Mouse (Mus musculus) embryonic facial prominence, embryonic 10.5 days (tissue): ENCODE results near the gene Atp23. TPM values are rescaled to one million over a fixed set of nuclear protein-coding genes. Genes with fewer than 3 reads are reported as not detected.
A peak's percentile ranks its signal among the peaks of the same experiment; 100 is the strongest.

Source experiments
- DNase-seq: peaks from one replicate; pipeline ENCODE4 v3.0.0-alpha.2; 2017; ENCODE audit warnings: low spot score
- H3K27ac ChIP-seq: fragments of 300-500 bp; sonication (generic); replicated peaks from 2 replicates; pipeline ENCODE4 v1.5.1; 2016; ENCODE audit warnings: mild to moderate bottlenecking
- H3K27me3 ChIP-seq: fragments of 300-500 bp; sonication (generic); replicated peaks from 2 replicates; pipeline ENCODE4 v1.6.1; 2016; ENCODE audit warnings: low read depth, mild to moderate bottlenecking; ENCODE audit not compliant: poor library complexity, severe bottlenecking
- H3K36me3 ChIP-seq: fragments of 300-500 bp; sonication (generic); replicated peaks from 2 replicates; pipeline ENCODE4 v1.6.1; 2016; ENCODE audit warnings: mild to moderate bottlenecking, moderate library complexity
- H3K4me1 ChIP-seq: fragments of 300-500 bp; sonication (generic); 2 replicates; pipeline ENCODE4 v1.6.1; 2016
- H3K4me3 ChIP-seq: fragments of 300-500 bp; sonication (generic); 2 replicates; pipeline ENCODE4 v1.5.1; 2016; ENCODE audit warnings: mild to moderate bottlenecking, moderate library complexity
- H3K9me3 ChIP-seq: fragments of 300-500 bp; sonication (generic); 2 replicates; pipeline ENCODE4 v1.6.1; 2016; ENCODE audit warnings: mild to moderate bottlenecking
- WGBS: fragments of 180-500 bp; shearing (Covaris S2); methylation state at CpG from one replicate; pipeline ENCODE4 v1.1.7; 2016; 5-methylcytosine and 5-hydroxymethylcytosine counted together
- polyA plus RNA-seq: library from polyadenylated mRNA; unstranded; fragments of >200 nt; fragmentation: Nextera tagmentation; extraction: Ambion mirVana; gene quantifications from 2 replicates; pipeline ENCODE4 v1.2.1, GENCODE M21; 2016

Atp23 gene
- polyA plus RNA-seq, 1 experiment from 2014 or later: 22.6 TPM

DNA sequence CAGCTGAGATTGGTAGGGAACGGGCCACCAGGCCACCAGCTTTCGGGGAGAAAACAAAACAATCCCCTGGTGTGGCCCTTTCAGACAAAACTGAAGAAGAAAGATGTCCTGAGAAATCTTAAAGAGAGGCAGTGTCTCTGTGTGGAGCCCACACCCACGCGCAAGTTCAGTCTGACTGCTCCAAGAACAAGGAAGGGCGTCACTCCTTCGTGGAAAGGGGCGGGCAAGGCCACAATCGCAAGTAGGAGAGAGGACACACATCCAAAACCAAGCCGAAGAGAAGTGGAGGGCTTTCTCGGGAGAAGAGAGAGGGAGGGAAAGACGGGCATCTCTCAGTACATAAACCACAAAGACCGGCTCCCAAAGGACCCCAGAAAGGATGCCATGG, 27.7 kb upstream of the Atp23 start:
- WGBS: 23% methylated on average over 12 of the region's 12 CpGs
- Histone ChIP-seq H3K27me3 (peaks cover 47% of the 10 kb centered on the region), H3K9me3 (no peaks in the 10 kb centered on the region), H3K4me1 (peaks cover 55% of the 10 kb centered on the region), H3K4me3 (peak overlapping the region; percentile 71), H3K36me3 (no peaks in the 10 kb centered on the region), H3K27ac (no peak overlapping the region)
- no peak for DNase-seq

DNA sequence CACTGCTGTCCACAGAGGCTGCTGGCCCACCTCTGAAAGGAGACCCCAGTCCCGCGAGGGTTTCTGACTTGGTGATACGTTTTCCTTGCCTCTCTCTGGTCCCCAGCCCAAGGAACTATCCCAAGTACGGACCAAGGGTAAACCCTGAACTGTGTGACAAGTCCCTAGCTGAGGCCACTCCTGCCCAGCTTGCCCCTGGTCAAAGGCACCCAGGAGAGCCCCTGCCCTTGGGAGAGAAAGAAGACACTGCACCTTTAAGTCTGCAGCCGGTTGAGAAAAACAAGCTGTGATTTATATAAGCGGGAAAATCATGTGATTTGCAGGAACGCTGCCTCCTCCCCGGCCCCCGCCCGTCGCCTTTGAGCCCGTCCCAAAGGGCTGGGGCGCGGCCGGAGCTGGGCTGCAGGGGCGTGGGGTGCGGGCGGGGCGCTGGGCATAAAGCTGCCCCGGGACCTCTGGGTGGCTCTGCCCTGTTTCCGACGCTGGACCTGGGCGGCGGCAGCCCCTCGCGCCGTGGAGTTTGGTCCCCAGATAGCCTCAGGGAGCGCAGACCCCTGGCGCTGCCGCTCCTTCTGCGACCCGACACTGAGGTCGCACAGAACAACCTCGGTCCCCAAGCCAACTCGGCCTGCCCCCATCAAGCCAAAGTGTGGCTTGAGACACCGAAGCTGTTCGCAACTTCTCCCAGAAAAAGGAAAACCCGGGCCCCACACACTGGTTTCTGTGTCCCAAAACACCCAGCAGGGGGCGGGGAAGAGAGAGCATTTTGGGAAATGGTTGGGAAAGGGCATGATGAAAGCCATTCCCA, 27.1 kb upstream of the Atp23 start:
- Histone ChIP-seq H3K27me3 (peaks cover 47% of the 10 kb centered on the region), H3K27ac (peak overlapping the region; percentile 86), H3K4me1 (peaks cover 55% of the 10 kb centered on the region), H3K9me3 (no peaks in the 10 kb centered on the region), H3K36me3 (no peaks in the 10 kb centered on the region), H3K4me3 (peak overlapping the region; percentile 71)
- peak; percentile 86 for DNase-seq
- WGBS: under 1% methylated on average over 39 of the region's 39 CpGs

DNA sequence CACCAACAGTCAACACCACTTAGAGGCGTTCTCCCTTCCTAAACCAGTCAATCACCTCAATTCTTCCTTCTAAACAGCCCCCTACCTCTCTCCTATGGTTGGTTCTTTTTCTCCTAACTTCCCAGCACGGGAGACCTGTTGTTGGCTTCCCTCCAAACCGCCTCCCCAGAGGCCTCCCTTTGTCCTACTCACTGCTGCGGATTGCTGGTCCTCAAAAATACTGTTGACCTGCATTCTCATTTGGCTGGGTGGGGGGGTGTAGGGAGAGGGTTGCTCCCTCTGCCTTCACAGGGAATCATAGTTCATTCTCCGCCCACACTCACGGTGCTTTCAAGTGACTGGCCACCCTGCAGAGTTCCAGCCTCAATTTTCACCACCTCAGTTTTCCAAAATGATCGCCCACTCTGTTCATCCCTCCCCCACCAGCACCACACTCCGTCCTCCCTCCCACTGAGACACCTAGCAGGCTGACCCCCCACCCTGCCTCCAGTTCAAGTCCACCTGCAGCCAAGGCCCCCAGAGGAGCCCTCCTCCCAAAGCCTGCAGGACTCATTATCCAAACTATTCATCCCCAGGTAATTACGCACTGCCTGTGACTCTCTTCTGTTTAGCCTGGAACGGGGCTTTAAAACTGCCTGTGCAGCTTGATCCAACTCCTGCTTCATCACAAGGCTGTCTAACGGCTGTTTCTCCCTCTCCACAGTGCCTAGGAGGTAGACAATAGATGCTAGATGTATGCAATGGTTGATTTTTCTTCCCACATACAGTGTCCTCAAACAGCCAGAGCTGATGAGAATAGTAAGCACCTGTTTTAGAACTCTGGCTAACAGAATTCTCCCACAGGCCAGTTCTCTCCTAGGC, 26.2 kb upstream of the Atp23 start:
- WGBS: 10% methylated on average over 11 of the region's 11 CpGs
- Histone ChIP-seq H3K36me3 (no peaks in the 10 kb centered on the region), H3K9me3 (no peaks in the 10 kb centered on the region), H3K27ac (peak overlapping the region; percentile 86), H3K4me3 (peak overlapping the region; percentile 71), H3K4me1 (peaks cover 55% of the 10 kb centered on the region), H3K27me3 (peaks cover 47% of the 10 kb centered on the region)
- DNase-seq: no peak

DNA sequence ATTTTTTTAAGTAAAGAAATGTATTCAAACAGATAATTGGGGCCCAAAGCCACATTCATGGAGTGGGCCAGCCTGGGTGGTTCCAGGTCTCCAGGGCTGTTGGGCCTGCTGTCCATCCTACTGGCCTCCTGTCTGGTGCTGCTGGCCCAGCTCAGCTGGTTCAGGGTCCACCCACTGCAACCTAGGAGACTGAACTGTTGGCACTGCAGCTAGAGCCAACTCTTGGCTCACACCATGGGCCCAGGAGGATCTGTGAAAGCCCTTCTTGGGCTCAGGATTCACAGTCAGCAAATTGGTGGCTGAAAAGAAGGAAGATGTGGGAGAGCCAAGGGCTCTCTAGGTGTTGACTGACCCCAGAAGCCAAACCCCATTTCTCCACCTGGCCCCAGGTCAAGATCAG, 24.2 kb upstream of the Atp23 start:
- Histone ChIP-seq H3K27me3 (peaks cover 47% of the 10 kb centered on the region), H3K4me1 (peaks cover 39% of the 10 kb centered on the region)

DNA sequence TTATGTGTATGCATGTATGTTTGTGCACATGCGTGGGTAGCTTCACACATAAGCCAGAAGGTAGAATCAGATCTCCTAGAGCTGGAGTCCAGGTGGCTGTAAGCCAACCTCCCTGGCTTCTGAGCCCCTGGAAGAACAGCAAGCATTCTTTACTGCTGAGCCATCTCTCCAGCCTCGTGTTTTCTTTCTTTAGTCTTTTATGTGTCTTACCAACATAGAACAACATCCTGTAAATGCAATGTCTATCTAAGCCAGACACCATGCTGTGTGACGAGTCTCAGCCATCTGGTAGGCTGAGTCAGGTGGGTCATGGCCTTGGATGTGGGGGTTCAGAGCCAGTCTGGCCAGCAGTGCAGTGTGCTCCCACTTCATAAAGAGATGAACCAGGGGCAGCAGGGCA, 22.9 kb upstream of the Atp23 start:
- Histone ChIP-seq H3K4me3 (no peak overlapping the region), H3K27me3 (peaks cover 37% of the 10 kb centered on the region), H3K36me3 (no peaks in the 10 kb centered on the region), H3K27ac (no peak overlapping the region), H3K9me3 (peaks cover 11% of the 10 kb centered on the region), H3K4me1 (peaks cover 26% of the 10 kb centered on the region)
- DNase-seq: no peak
- 65% methylated on average over 3 of the region's 3 CpGs for WGBS

More for the DNA sequence above, 24.2 kb upstream of the Atp23 start:
- no peak overlapping the region for H3K27ac ChIP-seq
- peaks cover 3% of the 10 kb centered on the region; the same call in 1 of the 2 replicates for H3K9me3 ChIP-seq
- H3K4me3 ChIP-seq: no peak overlapping the region
- DNase-seq: no peak
- H3K36me3 ChIP-seq: no peaks in the 10 kb centered on the region

DNA sequence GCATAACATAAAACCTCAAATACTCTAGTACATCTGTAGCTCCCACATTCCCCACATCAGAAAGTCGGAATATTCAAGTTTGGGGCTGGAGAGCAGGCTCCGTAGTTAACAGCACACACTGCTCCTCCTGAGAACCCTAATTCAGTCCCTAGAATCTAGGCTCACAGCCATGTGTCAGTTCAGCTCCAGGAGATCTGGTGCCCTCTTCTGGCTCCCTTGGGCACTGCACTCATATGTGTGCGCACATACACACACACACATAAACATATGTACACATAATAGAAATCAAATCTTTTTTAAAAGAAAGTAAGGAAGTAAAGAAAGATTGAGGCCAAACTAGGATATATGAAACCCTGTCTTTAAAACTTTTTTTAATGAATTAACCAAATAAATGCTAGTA, 19.1 kb upstream of the Atp23 start:
- DNase-seq: no peak
- Histone ChIP-seq H3K36me3 (no peaks in the 10 kb centered on the region), H3K27me3 (peaks cover 9% of the 10 kb centered on the region; the same call in 1 of the 2 replicates), H3K27ac (no peak overlapping the region), H3K4me1 (no peaks in the 10 kb centered on the region), H3K4me3 (no peak overlapping the region), H3K9me3 (peaks cover 11% of the 10 kb centered on the region)
- 93% methylated on average over 3 of the region's 3 CpGs for WGBS

DNA sequence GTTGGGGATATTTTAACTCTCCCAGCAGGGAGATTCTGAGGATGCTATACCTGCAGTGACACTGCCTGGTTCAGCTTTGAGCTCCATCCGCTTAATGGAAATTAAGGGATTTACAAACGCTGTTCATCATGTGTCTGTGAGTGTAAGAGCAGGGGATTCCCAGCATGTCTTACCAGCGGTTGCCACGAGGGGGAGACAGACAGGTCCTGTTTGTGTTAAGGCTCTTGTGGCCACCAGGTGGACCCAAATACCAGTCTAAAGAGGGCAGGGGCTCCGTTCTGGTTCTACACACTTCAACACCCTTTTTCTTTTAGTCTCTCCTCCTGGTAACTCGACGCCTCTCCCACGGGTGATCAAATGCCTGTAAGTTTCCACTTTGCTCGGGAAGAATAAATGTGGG, 17.9 kb upstream of the Atp23 start:
- Histone ChIP-seq H3K27ac (no peak overlapping the region), H3K4me3 (peak overlapping the region; percentile 16; the same call in 1 of the 2 replicates), H3K9me3 (peaks cover 11% of the 10 kb centered on the region), H3K4me1 (no peaks in the 10 kb centered on the region), H3K27me3 (0 out of 2 replicates have a peak, but pooled peaks cover 8% of the 10 kb centered on the region), H3K36me3 (no peaks in the 10 kb centered on the region)
- DNase-seq: peak; percentile 94
- WGBS: 6% methylated on average over 9 of the region's 9 CpGs

DNA sequence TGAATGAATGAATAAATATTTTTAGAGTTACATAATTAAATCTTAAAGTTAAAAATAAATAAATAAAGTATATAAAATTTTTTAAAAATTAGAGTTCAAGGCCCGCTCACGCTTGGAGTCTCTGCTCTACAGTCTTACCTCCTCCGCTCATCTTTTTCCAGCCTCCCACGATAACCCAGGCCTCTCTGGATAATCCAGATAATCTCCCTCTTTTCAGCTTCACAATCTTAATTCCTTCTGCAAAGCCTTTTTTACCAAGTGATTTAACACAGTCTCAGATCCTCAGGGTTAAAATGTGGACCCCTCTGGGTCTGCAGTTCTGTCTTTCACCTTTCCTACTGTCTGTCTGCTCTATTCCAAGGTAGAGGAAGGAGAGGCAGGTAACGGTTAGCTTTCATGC, 13.1 kb upstream of the Atp23 start:
- Histone ChIP-seq H3K27ac (no peak overlapping the region), H3K4me1 (0 out of 2 replicates have a peak, but pooled peaks cover under 1% of the 10 kb centered on the region), H3K27me3 (0 out of 2 replicates have a peak, but pooled peaks cover 8% of the 10 kb centered on the region), H3K4me3 (no peak overlapping the region), H3K36me3 (no peaks in the 10 kb centered on the region), H3K9me3 (no peaks in the 10 kb centered on the region)
- no peak for DNase-seq
- 93% methylated on average over 5 of the region's 5 CpGs for whole genome bisulfite sequencing

DNA sequence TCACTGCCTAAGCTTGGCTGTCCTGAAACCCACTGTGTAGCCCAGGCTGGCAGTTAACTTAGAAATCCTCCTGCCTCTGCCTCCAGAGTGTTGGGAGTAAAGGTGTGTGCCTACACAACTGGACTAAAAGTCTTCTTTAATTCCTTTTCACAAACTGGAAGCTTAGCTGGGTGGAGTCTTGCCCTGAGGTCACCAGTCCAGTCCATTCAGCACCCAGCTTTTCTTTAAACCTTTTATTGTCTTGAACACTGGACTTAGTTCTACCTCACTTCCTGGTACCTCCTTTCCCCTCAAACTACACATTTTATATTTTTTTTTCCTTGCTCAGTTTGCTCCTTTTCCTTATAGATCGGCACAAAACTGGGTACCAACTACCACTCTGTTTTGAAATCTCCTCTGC, 10.3 kb upstream of the Atp23 start:
- Histone ChIP-seq H3K27ac (no peak overlapping the region), H3K4me1 (0 out of 2 replicates have a peak, but pooled peaks cover 4% of the 10 kb centered on the region), H3K36me3 (no peaks in the 10 kb centered on the region), H3K9me3 (no peaks in the 10 kb centered on the region), H3K4me3 (no peak overlapping the region), H3K27me3 (no peaks in the 10 kb centered on the region)
- no peak for DNase-seq
- WGBS: 89% methylated on average over 1 of the region's 1 CpGs

DNA sequence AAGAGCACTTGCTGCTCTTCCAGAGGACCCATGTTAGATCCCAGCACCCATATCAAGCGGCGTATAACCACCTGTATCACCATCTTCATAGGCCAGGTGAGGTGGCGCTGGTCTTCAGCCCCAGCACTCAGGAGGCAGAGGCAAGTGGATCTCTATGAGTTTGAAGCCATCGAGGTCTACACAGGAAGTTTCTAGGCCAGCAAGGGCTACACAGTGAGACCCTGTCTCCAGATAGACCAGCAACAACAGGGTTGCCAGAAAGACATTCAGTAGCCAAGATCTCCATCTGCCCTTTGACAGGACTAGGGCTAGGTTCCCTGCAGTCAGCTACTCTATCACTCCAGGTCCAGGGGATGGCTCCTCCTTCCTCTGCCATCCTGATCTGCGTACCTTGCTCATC, 5.7 kb upstream of the Atp23 start:
- Histone ChIP-seq H3K36me3 (no peaks in the 10 kb centered on the region), H3K4me3 (no peak overlapping the region), H3K4me1 (peaks cover 8% of the 10 kb centered on the region; the same call in 1 of the 2 replicates), H3K9me3 (no peaks in the 10 kb centered on the region), H3K27me3 (no peaks in the 10 kb centered on the region), H3K27ac (no peak overlapping the region)
- WGBS: 90% methylated on average over 5 of the region's 5 CpGs
- no peak for DNase-seq

DNA sequence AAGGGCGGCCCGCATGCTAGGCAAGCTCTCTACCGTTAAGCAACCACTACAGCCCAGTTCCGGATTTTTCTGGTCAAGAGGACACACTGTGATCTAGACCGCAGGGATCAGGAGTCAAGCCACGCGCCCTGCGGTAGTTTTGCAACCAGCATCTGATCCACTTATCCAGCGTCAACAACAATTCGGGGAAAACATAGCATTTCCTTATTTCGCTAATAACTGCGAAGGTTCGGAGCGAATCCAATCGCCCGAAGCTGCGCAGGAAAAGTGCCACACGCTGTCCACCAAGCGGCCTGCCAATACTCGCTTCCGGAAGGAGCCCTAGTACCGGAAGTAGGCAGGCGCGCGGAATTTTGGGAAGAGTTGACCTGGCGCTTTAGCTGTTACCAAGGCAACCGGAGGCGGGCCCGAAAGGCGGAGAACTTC, 4.5 kb upstream of the Atp23 start:
- Histone ChIP-seq H3K36me3 (no peaks in the 10 kb centered on the region), H3K9me3 (no peaks in the 10 kb centered on the region), H3K4me3 (peak overlapping the region; percentile 63), H3K27me3 (no peaks in the 10 kb centered on the region), H3K4me1 (peaks cover 14% of the 10 kb centered on the region), H3K27ac (peak overlapping the region; percentile 88)
- WGBS: 1% methylated on average over 30 of the region's 30 CpGs
- peak; percentile 96 for DNase-seq

DNA sequence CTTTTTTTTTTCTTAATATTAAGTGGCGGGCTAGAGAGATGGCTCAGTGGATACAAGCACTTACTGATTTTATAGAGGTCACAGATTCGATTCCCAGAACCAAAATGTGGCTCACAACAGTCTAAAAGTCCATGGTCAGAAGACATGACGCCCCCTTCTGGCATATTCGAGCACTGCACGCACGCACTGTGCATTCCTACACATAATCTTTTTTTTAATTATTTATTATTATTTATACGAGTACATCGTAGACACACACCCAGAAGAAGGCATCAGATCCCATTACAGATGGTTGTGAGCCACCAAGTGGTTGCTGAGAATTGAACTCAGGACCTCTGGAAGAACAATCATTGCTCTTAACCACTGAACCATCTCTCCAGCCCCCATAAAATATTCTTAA, 3.9 kb upstream of the Atp23 start:
- 74% methylated on average over 8 of the region's 8 CpGs for WGBS
- peak overlapping the region; percentile 88 for H3K27ac ChIP-seq
- no peaks in the 10 kb centered on the region for H3K27me3 ChIP-seq
- H3K36me3 ChIP-seq: no peaks in the 10 kb centered on the region
- DNase-seq: no peak
- peaks cover 19% of the 10 kb centered on the region for H3K4me1 ChIP-seq
- no peaks in the 10 kb centered on the region for H3K9me3 ChIP-seq
- H3K4me3 ChIP-seq: peak overlapping the region; percentile 63
